Mouse (Mus musculus) stomach, embryonic 16.5 days (tissue): ENCODE results near the gene Pkmyt1. TPM values are rescaled to one million over a fixed set of nuclear protein-coding genes. Genes with fewer than 3 reads are reported as not detected.

Source experiments
- ATAC-seq: fragments of 200-750 bp; cut with Nextera tagmentation; 2 replicates; pipeline ENCODE4 v1.8.0; 2017; ENCODE audit warnings: moderate number of reproducible peaks, moderate TSS enrichment; ENCODE audit not compliant: insufficient read depth, low FRiP score
- H3K27ac ChIP-seq: fragments of 300-500 bp; sonication (generic); 2 replicates; pipeline ENCODE4 v1.5.1; 2014; ENCODE audit warnings: low read length
- H3K27me3 ChIP-seq: fragments of 300-500 bp; sonication (generic); 2 replicates; pipeline ENCODE4 v1.6.1; 2014; ENCODE audit warnings: low read length, control low read depth, mixed read lengths; ENCODE audit not compliant: control insufficient read depth, insufficient read depth
- H3K36me3 ChIP-seq: fragments of 300-500 bp; sonication (generic); 2 replicates; pipeline ENCODE4 v1.6.1; 2014; ENCODE audit warnings: low read length; ENCODE audit not compliant: control insufficient read depth, insufficient read depth
- H3K4me1 ChIP-seq: fragments of 300-500 bp; sonication (generic); 2 replicates; pipeline ENCODE4 v1.6.1; 2014; ENCODE audit warnings: low read length, control low read depth, mixed read lengths; ENCODE audit not compliant: control insufficient read depth, insufficient read depth
- H3K4me2 ChIP-seq: fragments of 300-500 bp; sonication (generic); 2 replicates; pipeline ENCODE4 v1.6.1; 2014; ENCODE audit warnings: low read depth, low read length, mixed read lengths
- H3K4me3 ChIP-seq: fragments of 300-500 bp; sonication (generic); replicated peaks from 2 replicates; pipeline ENCODE4 v1.5.1; 2014; ENCODE audit warnings: mild to moderate bottlenecking, low read length
- H3K9ac ChIP-seq: fragments of 300-500 bp; sonication (generic); 2 replicates; pipeline ENCODE4 v1.6.1; 2014; ENCODE audit warnings: low read length
- H3K9me3 ChIP-seq: fragments of 300-500 bp; sonication (generic); replicated peaks from 2 replicates; pipeline ENCODE4 v1.6.1; 2016; ENCODE audit warnings: low read length, control low read depth; ENCODE audit not compliant: control insufficient read depth
- WGBS: fragments of 180-500 bp; shearing (Covaris S2); extraction: QIAGEN DNeasy Blood & Tissue Kit; methylation state at CpG from one replicate; pipeline ENCODE4 v1.1.7; 2014; 5-methylcytosine and 5-hydroxymethylcytosine counted together
- polyA plus RNA-seq: library from polyadenylated mRNA; unstranded; fragments of >200 nt; fragmentation: Nextera tagmentation; extraction: Ambion mirVana; gene quantifications from 2 replicates; pipeline ENCODE4 v1.2.1, GENCODE M21; 2015

Pkmyt1 gene
- polyA plus RNA-seq, 1 experiment from 2014 or later, result 40.9 TPM

GRCm38 (mm10) chr17:23785561-23786471, 59.7 kb downstream of the Pkmyt1 start, which contains the start of gene Flywch2:
Gene Flywch2 (minus strand): TSS chr17:23786081.
- peak within 1 kb of the TSS; percentile 51 for H3K4me3 ChIP-seq
- WGBS, result 1% methylated on average over 43 of the region's 43 CpGs
- peak; percentile 81 for ATAC-seq
- H3K27me3 ChIP-seq, result no peaks in the 10 kb centered on the region
- H3K9me3 ChIP-seq, result no peaks in the 10 kb centered on the region
- peak within 1 kb of the TSS; percentile 78 for H3K9ac ChIP-seq
- H3K27ac ChIP-seq, result no peak within 1 kb of the TSS
- H3K36me3 ChIP-seq, result no peaks in the 10 kb centered on the region
- H3K4me2 ChIP-seq, result peak within 1 kb of the TSS; percentile 66
- H3K4me1 ChIP-seq, result peaks cover 7% of the 10 kb centered on the region

Other genes with a start within 250 kb of the Pkmyt1 start
- gene Vmn2r117, start 246.6 kb upstream of the Pkmyt1 start, polyA plus RNA-seq, result not detected in 2 replicates
- gene Zfp213, start 162.1 kb upstream of the Pkmyt1 start, polyA plus RNA-seq, result 15.1 and 17.2 TPM in 2 replicates
- 11.5 and 11.8 TPM in 2 replicates for gene Zfp13, start 126.8 kb upstream of the Pkmyt1 start, polyA plus RNA-seq
- 0.15 TPM in 1 of 2 replicates, not detected in the other for gene Zscan10, start 125.5 kb upstream of the Pkmyt1 start, polyA plus RNA-seq
- gene Mmp25, start 81.1 kb upstream of the Pkmyt1 start, polyA plus RNA-seq, result 0.74 and 0.79 TPM in 2 replicates
- gene Bicdl2, start 65.8 kb upstream of the Pkmyt1 start, polyA plus RNA-seq, result 19.6 and 26.1 TPM in 2 replicates
- gene Hcfc1r1, start 52.7 kb upstream of the Pkmyt1 start, polyA plus RNA-seq, result 93.1 and 112 TPM in 2 replicates
- gene Thoc6, start 52.5 kb upstream of the Pkmyt1 start, polyA plus RNA-seq, result 37.0 and 38.5 TPM in 2 replicates
- 24.1 and 26.6 TPM in 2 replicates for gene Tnfrsf12a, start 48.9 kb upstream of the Pkmyt1 start, polyA plus RNA-seq
- gene Cldn6, start 47.1 kb upstream of the Pkmyt1 start, polyA plus RNA-seq, result 69.6 and 70.6 TPM in 2 replicates
- 1.3 and 2.2 TPM in 2 replicates for gene Cldn9, start 42.3 kb upstream of the Pkmyt1 start, polyA plus RNA-seq
- 0.23 TPM in 1 of 2 replicates, not detected in the other for gene 1520401A03Rik, start 3.6 kb upstream of the Pkmyt1 start, polyA plus RNA-seq
- 25.4 and 28.4 TPM in 2 replicates for gene Paqr4, start 14.5 kb downstream of the Pkmyt1 start, polyA plus RNA-seq
- gene Kremen2, start 19.5 kb downstream of the Pkmyt1 start, polyA plus RNA-seq, result 0.45 and 0.67 TPM in 2 replicates
- gene Flywch1, start 45.3 kb downstream of the Pkmyt1 start, polyA plus RNA-seq, result 43.3 and 47.0 TPM in 2 replicates
- gene Flywch2, start 59.7 kb downstream of the Pkmyt1 start, polyA plus RNA-seq, result 19.4 and 19.8 TPM in 2 replicates
- gene Srrm2, start 64.2 kb downstream of the Pkmyt1 start, polyA plus RNA-seq, result 334 and 350 TPM in 2 replicates
- gene Elob, start 102.8 kb downstream of the Pkmyt1 start, polyA plus RNA-seq, result 906 and 920 TPM in 2 replicates
- gene Prss33, start 109.7 kb downstream of the Pkmyt1 start, polyA plus RNA-seq, result 0.21 TPM in 1 of 2 replicates, not detected in the other
- gene Prss32, start 117.5 kb downstream of the Pkmyt1 start, polyA plus RNA-seq, result 7.8 and 10.4 TPM in 2 replicates
- 2.6 and 3.3 TPM in 2 replicates for gene Prss41, start 117.8 kb downstream of the Pkmyt1 start, polyA plus RNA-seq
- gene Prss21, start 141.7 kb downstream of the Pkmyt1 start, polyA plus RNA-seq, result not detected in 2 replicates
- gene Dcpp1, start 154.5 kb downstream of the Pkmyt1 start, polyA plus RNA-seq, result not detected in 2 replicates
- not detected in 2 replicates for gene Dcpp2, start 154.5 kb downstream of the Pkmyt1 start, polyA plus RNA-seq
- gene Dcpp3, start 191.1 kb downstream of the Pkmyt1 start, polyA plus RNA-seq, result not detected in 2 replicates
- gene Sbp, start 215.3 kb downstream of the Pkmyt1 start, polyA plus RNA-seq, result not detected in 2 replicates
- not detected in 2 replicates for gene Sbpl, start 228.9 kb downstream of the Pkmyt1 start, polyA plus RNA-seq